Mouse (Mus musculus) left cerebral cortex, adult 9 months (tissue): Measurements from ENCODE around the gene Nme7.

Source experiments
- DNase-seq, 2 experiments: peaks; one replicate each; pipeline ENCODE4 v3.0.0; 2022; ENCODE audit warnings: low spot score in 2 of 2

Nme7 gene

GRCm38 (mm10) chr1:164320731-164321130 is 16.8 kb downstream of the Nme7 start:
- no peak for DNase-seq

DNA sequence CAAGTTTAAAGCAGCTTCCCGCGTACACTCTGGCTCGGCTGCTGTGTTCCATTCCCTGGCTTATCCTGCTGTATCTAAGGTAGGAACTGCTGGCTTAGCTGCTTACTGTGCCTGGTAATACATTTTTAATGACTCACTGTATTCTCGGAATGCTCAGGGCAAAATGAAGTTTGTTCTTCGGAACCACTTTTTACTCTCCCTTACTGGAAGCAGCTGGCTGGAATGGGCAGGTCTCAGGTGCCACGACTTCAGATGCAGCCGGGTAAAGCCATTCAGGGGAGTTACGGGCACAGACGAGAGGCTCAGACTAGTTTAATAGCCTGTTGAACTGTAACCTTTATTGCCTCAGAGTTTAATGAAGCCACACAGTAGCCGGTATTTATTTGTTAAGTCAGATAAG is 17.5 kb downstream of the Nme7 start:
- DNase-seq = no peak

GRCm38 (mm10) chr1:164322987-164323650 is 19.2 kb downstream of the Nme7 start:
- DNase-seq = no peak

DNA sequence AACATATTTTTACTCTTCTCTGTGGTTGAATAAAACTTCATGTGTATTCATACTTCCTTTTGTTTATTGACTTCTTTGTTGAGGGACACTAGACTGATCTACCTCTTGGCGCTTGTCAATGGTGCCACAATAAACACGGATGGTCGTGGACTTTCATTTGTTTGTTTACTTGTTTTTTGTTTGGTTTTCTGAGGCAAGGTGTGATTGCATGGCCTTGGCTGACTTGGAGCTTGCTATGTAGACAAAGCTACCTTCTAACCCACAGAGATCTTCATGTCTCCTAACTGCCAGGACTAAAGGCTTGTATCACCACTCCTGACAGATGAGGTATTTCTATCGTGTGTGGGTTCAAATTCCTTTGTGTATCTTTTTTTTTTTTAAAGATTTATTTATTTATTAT is 20.3 kb downstream of the Nme7 start:
- no peak for DNase-seq

- DNase-seq = no peak
Observed at GRCm38 (mm10) chr1:164324878-164325277, 21.0 kb downstream of the Nme7 start.

DNA sequence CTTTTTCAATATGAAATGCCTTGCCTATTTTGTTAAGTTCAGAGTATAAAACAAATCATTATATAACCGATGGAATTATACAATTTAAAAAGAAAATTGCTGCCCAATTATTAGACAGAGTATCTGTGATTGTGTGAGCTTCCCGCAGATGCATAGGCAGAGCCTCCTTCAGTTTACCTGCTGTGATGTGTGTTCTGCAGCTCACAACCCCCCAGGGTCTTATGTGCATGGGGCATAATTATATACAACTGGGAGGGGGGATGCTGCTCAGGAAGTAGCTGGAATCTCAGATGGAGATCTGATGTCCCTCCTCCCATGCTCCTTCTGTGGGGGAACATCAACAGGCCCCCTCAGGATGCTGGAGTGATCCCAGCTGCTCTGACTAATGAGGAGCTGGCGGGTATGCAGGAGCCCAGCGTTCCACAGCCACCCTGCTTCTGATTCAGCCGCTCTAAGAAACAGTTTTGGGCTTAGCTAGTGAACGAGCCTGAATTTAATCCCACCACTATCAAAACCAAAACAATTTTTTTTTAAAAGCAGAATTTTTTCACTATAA is 22.8 kb downstream of the Nme7 start:
- peak in 1 of 2 experiments; percentile 56 for DNase-seq

DNA sequence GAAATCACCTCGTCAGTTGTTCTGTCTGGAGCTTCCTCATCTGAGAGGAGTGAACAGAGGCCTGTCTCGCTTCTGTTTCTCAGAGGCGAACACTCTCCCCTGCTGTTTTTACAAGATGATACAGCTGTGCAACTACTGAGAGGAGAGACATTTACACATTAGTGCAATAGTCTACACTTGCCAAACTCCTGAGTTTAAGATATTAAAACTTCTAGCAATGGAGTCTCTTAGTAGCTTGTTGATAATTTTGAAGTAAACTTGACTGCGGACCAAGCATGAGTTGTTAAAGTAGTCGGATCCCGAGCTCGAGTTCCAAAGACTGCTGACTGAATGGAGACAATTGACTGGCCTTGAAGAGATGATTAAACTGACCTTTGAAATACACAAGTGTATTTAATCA is 23.8 kb downstream of the Nme7 start:
- no peak for DNase-seq

GRCm38 (mm10) chr1:164332559-164332958 is 28.6 kb downstream of the Nme7 start:
- DNase-seq = no peak

- DNase-seq = no peak
Observed at GRCm38 (mm10) chr1:164335435-164335834, 31.5 kb downstream of the Nme7 start.

- DNase-seq = peak in 1 of 2 experiments; percentile 65
Observed at GRCm38 (mm10) chr1:164335846-164336245, 31.9 kb downstream of the Nme7 start.

DNA sequence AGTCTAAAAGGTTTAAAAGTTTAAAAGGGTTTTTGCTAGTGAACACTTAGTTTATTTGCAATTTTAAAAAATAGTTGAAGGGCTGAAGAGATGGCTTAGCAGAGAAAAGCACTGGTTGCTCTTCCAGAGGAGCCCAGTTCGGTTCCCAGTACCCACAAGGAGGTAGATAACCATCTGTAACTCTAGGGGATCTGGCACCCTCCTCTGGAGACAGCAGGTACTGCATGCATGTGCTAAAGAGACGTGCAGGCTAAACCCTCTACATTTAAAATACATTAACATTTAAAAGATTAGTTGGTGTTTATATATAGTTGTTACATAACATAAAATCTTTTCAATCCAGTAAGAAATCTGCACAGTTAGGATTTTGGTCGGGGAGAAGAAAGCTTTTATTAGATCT is 38.2 kb downstream of the Nme7 start:
- DNase-seq = no peak

- no peak for DNase-seq
Observed at GRCm38 (mm10) chr1:164353443-164353842, 49.5 kb downstream of the Nme7 start.

DNA sequence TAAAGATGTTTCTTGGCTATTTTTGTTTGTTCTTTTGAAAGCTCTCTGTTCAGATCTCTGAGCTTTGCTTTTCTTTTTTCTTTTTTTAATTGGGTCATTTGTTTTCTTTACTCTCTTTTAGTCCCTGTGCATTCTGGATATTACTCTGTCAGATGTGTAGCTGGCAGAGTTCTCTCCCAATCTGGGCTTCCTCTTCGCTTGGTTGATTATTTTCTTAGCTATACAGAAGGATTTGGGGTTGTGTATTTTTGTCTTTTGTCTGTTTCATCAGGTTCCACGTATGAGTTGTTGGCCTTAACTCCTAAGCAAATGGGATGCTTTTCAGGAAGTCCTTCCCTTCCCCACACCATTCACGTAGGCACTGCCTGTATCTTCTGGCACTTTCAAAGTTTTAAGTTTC is 54.1 kb downstream of the Nme7 start:
- no peak for DNase-seq

DNA sequence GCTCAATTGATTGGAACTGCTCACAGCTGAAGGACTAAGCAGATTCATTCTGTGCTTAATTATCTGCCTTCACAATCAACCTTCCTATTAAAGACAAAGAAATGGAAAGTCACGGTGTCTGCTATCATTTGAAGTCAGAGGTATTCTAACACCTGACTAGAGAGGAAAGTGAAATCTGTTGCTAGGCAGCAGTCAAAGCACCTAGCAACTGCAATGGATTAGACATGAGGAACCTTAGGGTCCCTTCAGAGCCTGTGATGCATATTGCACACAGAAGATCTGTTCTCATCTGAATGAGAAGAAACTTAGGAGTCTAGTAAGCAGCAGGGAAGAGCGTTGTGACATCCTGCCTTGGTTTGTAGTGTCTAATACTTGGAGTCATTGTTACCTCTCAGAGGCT is 58.1 kb downstream of the Nme7 start:
- DNase-seq = no peak

DNA sequence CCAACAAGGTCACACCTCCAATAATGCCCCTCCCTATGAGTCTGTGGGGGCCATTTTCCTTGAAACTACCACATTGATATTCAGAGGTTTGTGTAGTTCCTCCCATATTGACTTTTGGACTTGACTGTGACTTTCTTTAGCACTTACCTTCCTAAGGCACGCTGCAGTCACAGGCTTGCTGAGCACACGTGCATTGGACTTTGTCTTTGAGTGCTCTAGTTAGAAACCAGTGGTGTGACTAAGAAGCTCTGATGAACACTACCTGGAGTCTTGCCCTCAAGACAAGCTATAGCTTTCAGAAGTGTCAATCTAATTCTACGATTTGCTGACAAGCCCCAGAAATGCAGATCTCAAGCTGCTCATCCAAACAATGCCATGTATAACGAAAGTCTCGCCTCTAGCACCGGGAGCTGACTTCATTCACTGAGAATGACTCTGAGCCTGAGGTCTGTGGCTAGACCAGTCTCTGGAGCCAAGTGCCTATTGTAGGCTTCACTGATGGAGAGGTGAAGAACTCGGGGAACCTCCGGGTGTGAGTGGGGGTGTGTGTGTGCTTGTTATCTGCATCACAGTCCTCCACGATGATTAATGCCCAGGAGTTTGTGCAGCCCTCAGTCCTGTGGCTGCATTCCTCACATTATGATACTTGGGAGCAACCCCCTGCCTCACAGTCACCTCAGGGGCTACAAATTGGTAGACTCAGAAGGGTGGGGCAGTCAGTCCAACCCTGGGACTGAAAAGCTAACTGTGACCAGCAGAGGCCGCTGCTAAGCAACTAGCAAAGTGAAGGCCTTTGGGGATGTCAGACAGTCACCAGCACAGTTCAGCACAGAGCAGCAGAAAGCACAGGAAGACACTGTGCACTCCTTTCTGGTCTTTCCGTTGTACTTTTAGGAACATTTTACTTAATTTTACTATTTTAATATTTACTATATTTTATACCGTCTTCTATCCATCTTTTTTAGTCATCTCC is 62.5 kb downstream of the Nme7 start:
- DNase-seq = peak; percentile 39 to 83

DNA sequence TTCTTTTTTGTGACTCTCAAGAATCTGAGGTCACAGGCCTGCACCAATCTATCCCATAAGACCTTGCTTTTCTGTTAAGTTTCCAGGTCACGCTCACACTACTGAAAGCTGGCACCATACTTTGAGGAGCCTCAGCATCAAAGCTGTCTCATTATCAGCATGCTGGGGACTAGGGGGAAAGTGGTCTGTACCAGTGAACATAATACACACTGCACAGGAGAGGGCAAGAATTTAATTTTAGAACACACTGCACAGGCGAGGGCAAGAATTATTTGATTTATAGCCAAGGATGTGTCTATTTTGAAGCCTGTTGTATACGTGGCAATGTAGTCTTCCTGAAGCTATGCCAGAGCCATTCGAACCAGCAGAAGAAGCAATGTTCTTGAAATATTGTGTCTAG is 64.2 kb downstream of the Nme7 start:
- DNase-seq = no peak

GRCm38 (mm10) chr1:164369781-164370180 is 65.9 kb downstream of the Nme7 start:
- DNase-seq = no peak

DNA sequence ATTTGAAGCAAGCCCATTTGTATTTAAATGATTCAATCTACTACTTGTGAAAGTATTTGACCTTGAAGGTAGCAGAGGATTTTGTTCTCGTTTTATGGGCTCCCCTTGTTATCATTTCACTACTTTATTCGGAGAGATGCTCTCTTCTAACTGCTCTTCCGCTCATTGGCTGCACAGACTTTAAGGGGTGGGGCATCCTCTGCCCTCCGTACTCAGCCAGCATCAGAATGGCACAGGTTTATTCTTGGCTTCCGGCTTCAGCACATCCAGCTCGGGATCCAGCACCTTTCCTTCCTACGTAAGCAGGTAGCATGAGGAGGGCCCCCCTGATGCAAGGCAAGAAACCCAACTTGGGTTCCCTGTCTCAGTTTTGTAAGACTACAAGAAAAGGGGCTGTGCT is 69.1 kb downstream of the Nme7 start:
- DNase-seq = no peak

DNA sequence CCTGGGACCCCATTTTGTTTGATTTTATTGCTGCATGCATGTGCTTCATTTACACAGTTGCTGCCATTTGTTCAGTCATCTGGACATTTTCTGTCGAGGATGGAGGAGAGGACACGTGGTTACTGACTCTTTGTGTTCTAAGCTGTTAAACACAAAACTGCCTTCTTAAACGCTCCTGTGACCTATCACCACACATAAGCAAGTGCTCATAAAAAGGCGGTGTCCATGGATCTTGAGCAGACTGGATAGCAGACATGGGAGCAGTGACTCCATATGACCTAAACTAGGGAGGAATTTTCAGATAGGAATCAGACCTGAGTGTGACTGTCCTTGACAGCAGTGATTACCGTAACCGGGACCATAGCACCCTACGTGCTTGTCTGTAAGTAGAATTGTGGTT is 70.1 kb downstream of the Nme7 start:
- DNase-seq = no peak

GRCm38 (mm10) chr1:164375626-164376025 is 71.7 kb downstream of the Nme7 start:
- DNase-seq = no peak

DNA sequence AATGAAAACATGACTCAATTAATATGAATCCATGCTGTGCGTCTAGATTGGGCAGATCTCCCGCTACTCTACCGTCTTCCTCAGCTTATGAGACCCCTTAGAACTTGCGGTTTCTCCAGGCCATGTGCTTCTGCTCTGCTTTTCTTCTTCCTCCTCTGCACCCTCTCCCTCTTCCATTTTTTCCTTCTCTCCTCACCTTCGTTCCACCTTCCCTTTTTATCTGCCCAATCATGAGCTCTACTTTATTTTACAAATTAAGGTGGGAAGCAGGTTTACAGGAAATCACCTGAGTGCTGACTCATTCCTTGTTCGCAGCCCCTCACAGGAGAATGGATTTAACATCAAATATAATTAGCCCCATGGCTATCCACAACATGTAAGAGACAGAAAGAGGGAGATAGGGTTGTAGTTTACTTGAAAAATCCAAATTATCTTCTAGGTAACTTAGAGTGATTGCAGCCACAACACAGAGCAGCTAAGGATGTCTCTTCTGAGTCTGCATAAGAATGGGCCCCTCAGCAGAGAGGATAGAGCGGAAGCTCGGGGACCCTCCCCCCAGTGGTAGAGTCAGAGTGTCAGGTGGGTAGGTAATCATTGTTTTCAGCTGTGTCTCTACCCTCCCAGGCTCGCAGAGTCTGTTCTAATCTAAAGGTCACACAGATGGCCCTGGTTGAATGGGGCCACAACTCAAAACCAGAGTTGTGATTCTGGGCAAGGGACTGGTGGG is 73.0 kb downstream of the Nme7 start:
- no peak for DNase-seq

DNA sequence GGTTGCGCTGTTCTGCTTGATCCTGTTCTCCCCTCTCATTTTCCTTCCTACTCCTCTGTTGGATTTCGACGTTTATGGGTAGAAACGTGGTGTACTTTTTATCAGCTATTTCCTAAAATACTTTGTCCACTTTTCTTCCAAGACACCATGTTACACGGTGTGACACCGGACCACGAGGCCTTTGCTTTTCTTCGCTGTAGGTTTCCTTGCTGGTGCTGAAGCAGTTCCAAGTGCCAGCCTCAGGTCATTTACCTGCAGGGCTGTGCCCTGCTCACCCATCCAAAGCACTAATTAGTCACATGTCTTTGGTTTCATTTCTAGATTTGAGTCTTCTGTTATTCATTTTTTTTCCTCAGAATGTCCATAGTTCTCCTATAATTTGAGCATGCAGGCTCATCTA is 79.7 kb downstream of the Nme7 start:
- no peak for DNase-seq
